Mouse (Mus musculus) heart, embryonic 10.5 days (tissue): ENCODE measurements around the gene Rhox4a. TPM values are rescaled to one million over a fixed set of nuclear protein-coding genes. Genes with fewer than 3 reads are reported as not detected.
"Not testable (repeated sequence)": the region's sequence is repeated elsewhere in the genome, so short reads cannot be mapped to it uniquely, and the experiment has no call there.

Source experiments
- DNase-seq: peaks from one replicate; pipeline ENCODE4 v3.0.0-alpha.2; 2017; ENCODE audit warnings: low spot score
- H3K27ac ChIP-seq: fragments of 300-500 bp; sonication (generic); 2 replicates; pipeline ENCODE4 v1.5.1; 2016; ENCODE audit warnings: mild to moderate bottlenecking
- H3K27me3 ChIP-seq: fragments of 300-500 bp; sonication (generic); 2 replicates; pipeline ENCODE4 v1.6.1; 2016; ENCODE audit warnings: mild to moderate bottlenecking; ENCODE audit not compliant: poor library complexity, insufficient read depth, severe bottlenecking
- H3K36me3 ChIP-seq: fragments of 300-500 bp; sonication (generic); 2 replicates; pipeline ENCODE4 v1.6.1; 2016; ENCODE audit warnings: mild to moderate bottlenecking, moderate library complexity
- H3K4me1 ChIP-seq: fragments of 300-500 bp; sonication (generic); 2 replicates; pipeline ENCODE4 v1.6.1; 2016; ENCODE audit warnings: mild to moderate bottlenecking
- H3K4me3 ChIP-seq: fragments of 300-500 bp; sonication (generic); 2 replicates; pipeline ENCODE4 v1.5.1; 2016; ENCODE audit warnings: mild to moderate bottlenecking, moderate library complexity
- H3K9me3 ChIP-seq: fragments of 300-500 bp; sonication (generic); 2 replicates; pipeline ENCODE4 v1.6.1; 2016; ENCODE audit warnings: mild to moderate bottlenecking, moderate library complexity
- WGBS: fragments of 180-500 bp; shearing (Covaris S2); methylation state at CpG from one replicate; pipeline ENCODE4 v1.1.7; 2016; 5-methylcytosine and 5-hydroxymethylcytosine counted together
- polyA plus RNA-seq: library from polyadenylated mRNA; unstranded; fragments of >200 nt; fragmentation: Nextera tagmentation; extraction: Ambion mirVana; gene quantifications from 2 replicates; pipeline ENCODE4 v1.2.1, GENCODE M21; 2016

The Rhox4a gene
- not detected in 2 replicates for polyA plus RNA-seq

DNA sequence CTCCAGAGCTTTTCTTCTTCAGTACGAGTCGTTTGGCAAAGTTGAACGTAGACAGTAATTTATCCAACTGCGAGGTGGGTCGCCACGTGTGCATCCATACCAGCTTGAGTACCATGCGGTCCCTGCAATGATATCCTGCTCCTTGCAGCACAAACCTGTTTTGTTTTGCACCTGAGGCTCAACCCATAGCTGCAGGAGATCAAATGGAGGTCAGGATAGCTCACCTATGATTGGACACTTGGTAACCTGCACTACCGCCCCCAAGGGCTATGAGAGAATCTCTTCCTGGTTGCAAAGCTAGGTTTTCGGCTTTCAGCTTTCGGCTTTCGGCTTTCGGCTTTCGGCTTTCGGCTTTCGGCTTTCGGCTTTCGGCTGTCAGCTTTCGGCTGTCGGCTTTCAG, at the start of gene Rhox4a:
TSS of gene Rhox4a (plus strand) at position 301 of the 400 bp plus-strand sequence.
- not testable (repeated sequence) for H3K27me3 ChIP-seq, H3K4me3 ChIP-seq, H3K36me3 ChIP-seq, H3K4me1 ChIP-seq, H3K27ac ChIP-seq, H3K9me3 ChIP-seq, DNase-seq
- WGBS: 88% methylated on average over 11 of the region's 19 CpGs

GRCm38 (mm10) chrX:37222158-37222557, 43.0 kb upstream of the Rhox4a start, which contains the start of gene Rhox1:
Gene Rhox1 (minus strand): TSS chrX:37222258.
- H3K9me3 ChIP-seq, H3K27me3 ChIP-seq, H3K36me3 ChIP-seq, H3K4me3 ChIP-seq, H3K4me1 ChIP-seq, H3K27ac ChIP-seq, DNase-seq: not testable (repeated sequence)
- WGBS: 63% methylated on average over 1 of the region's 1 CpGs

DNA sequence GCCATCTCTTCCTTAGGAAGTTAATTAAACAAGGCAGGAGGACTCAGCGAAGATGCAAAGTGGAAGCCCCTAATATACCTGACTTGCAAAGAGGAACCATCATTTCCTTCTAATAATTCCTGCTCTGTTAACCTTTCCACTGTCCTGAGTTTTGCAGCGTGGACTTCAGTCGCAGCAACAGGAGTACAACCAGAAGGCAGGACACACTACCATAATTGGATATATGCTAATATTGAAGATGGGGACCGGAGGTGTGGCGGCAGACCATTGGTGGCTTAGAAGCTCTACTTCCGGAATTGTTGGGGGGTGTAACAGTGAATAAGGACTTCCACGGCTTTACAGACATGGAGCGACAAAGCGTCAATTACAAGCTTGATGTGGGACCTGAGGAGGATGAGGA, 20.5 kb upstream of the Rhox4a start, which contains the start of gene Rhox2a:
TSS of gene Rhox2a (plus strand) at position 301 of the 400 bp plus-strand sequence.
- not testable (repeated sequence) for H3K27me3 ChIP-seq, H3K27ac ChIP-seq, H3K36me3 ChIP-seq, H3K4me1 ChIP-seq, H3K9me3 ChIP-seq, DNase-seq, H3K4me3 ChIP-seq
- WGBS: 100% methylated on average over 2 of the region's 9 CpGs

DNA sequence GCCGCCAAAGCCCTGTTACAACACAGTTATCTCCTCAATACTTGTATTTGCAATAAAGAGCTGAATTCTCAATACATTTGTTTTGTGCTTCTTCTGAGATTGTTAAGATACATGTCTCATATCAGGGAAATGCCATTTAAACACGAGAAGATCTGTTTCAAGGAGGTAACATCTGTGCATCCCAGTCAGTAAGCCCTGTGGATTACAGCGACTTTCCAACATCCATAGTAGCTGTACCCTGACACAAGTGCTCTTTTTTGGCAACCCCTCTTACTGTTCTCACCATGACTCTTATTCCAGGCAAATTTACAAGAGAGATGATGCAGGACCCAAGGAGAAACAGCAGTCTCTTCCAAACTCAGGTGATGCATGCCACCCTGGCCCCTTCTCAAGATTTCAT, 15.5 kb upstream of the Rhox4a start, which contains the start of gene Rhox3a:
TSS of gene Rhox3a (plus strand) at position 301 of the 400 bp plus-strand sequence.
- 81% methylated on average over 1 of the region's 3 CpGs for WGBS
- DNase-seq: not testable (repeated sequence)

More for the DNA sequence above, 15.5 kb upstream of the Rhox4a start, which contains the start of gene Rhox3a:
- H3K27me3 ChIP-seq, H3K4me3 ChIP-seq, H3K27ac ChIP-seq, H3K36me3 ChIP-seq, H3K4me1 ChIP-seq, H3K9me3 ChIP-seq: not testable (repeated sequence)

Other genes with a start within 250 kb of the Rhox4a start
- gene Sowahd, start 216.5 kb upstream of the Rhox4a start, polyA plus RNA-seq: 1.8 and 2.3 TPM in 2 replicates
- 364 and 381 TPM in 2 replicates for gene Rpl39, start 179.9 kb upstream of the Rhox4a start, polyA plus RNA-seq
- gene Upf3b, start 155.0 kb upstream of the Rhox4a start, polyA plus RNA-seq: 11.2 and 15.3 TPM in 2 replicates
- 12.8 and 13.6 TPM in 2 replicates for gene Nkap, start 138.5 kb upstream of the Rhox4a start, polyA plus RNA-seq
- not detected in 2 replicates for gene Akap14, start 96.5 kb upstream of the Rhox4a start, polyA plus RNA-seq
- 466 and 555 TPM in 2 replicates for gene Ndufa1, start 74.2 kb upstream of the Rhox4a start, polyA plus RNA-seq
- 7.8 and 8.5 TPM in 2 replicates for gene Rnf113a1, start 74.1 kb upstream of the Rhox4a start, polyA plus RNA-seq
- gene Gm9, start 54.3 kb upstream of the Rhox4a start, polyA plus RNA-seq: not detected in 2 replicates
- gene Rhox1, start 43.1 kb upstream of the Rhox4a start, polyA plus RNA-seq: not detected in 2 replicates
- not detected in 2 replicates for gene Rhox2a, start 20.4 kb upstream of the Rhox4a start, polyA plus RNA-seq
- gene Rhox3a, start 15.4 kb upstream of the Rhox4a start, polyA plus RNA-seq: not detected in 2 replicates
- not detected in 2 replicates for gene Rhox3a2, start 114.7 kb downstream of the Rhox4a start, polyA plus RNA-seq
- gene Rhox4a2, start 125.5 kb downstream of the Rhox4a start, polyA plus RNA-seq: 0.75 TPM in 1 of 2 replicates, not detected in the other
- gene Rhox2b, start 146.7 kb downstream of the Rhox4a start, polyA plus RNA-seq: not detected in 2 replicates
- gene Rhox4b, start 167.2 kb downstream of the Rhox4a start, polyA plus RNA-seq: 0.42 and 0.63 TPM in 2 replicates
- gene Rhox2c, start 188.3 kb downstream of the Rhox4a start, polyA plus RNA-seq: not detected in 2 replicates
- not detected in 2 replicates for gene Rhox3c, start 193.2 kb downstream of the Rhox4a start, polyA plus RNA-seq
- not detected in 2 replicates for gene Rhox4c, start 215.0 kb downstream of the Rhox4a start, polyA plus RNA-seq
- gene Rhox2d, start 228.1 kb downstream of the Rhox4a start, polyA plus RNA-seq: not detected in 2 replicates
- 0.10 TPM in 1 of 2 replicates, not detected in the other for gene Rhox4d, start 249.0 kb downstream of the Rhox4a start, polyA plus RNA-seq